Mouse (Mus musculus) frontal cortex, postnatal 14 days (tissue): ENCODE measurements around the gene Lim2.
A peak's percentile ranks its signal among the peaks of the same experiment; 100 is the strongest.

ENCODE experiments used
- DNase-seq, 2 experiments: peaks; one replicate each; pipeline ENCODE4 v3.0.0; 2022; ENCODE audit warnings: low spot score in 2 of 2

The Lim2 gene

GRCm38 (mm10) chr7:43443917-43444293 lies 16.4 kb downstream of the Lim2 start, which contains the start of the genes Etfb and Gm45233:
Gene Etfb (plus strand): TSS chr7:43444083.
Gene Gm45233 (plus strand): TSS chr7:43444128.
- DNase-seq, result peak; percentile 91 to 94

GRCm38 (mm10) chr7:43447801-43448200 lies 20.3 kb downstream of the Lim2 start:
- DNase-seq, result no peak

- DNase-seq, result no peak
Measured at GRCm38 (mm10) chr7:43448246-43448645, 20.8 kb downstream of the Lim2 start.

- no peak for DNase-seq
Measured at GRCm38 (mm10) chr7:43449811-43450210, 22.3 kb downstream of the Lim2 start.

GRCm38 (mm10) chr7:43451726-43452125 lies 24.3 kb downstream of the Lim2 start:
- no peak for DNase-seq

- no peak for DNase-seq
Measured at GRCm38 (mm10) chr7:43452609-43453008, 25.1 kb downstream of the Lim2 start.

- DNase-seq, result no peak
Measured at GRCm38 (mm10) chr7:43453599-43454355, 26.3 kb downstream of the Lim2 start.

- DNase-seq, result no peak
Measured at GRCm38 (mm10) chr7:43454371-43454770, 26.9 kb downstream of the Lim2 start.

- no peak for DNase-seq
Measured at GRCm38 (mm10) chr7:43462851-43463250, 35.4 kb downstream of the Lim2 start, which contains the start of gene Vsig10l. Gene Vsig10l (plus strand): TSS chr7:43463151.

GRCm38 (mm10) chr7:43463976-43464375 lies 36.5 kb downstream of the Lim2 start:
- DNase-seq, result no peak

GRCm38 (mm10) chr7:43464864-43465343 lies 37.4 kb downstream of the Lim2 start:
- DNase-seq, result no peak

- peak; percentile 77 to 85 for DNase-seq
Measured at GRCm38 (mm10) chr7:43465344-43466098, 38.1 kb downstream of the Lim2 start.

- DNase-seq, result peak; percentile 65 to 72
Measured at GRCm38 (mm10) chr7:43466099-43466694, 38.7 kb downstream of the Lim2 start.

GRCm38 (mm10) chr7:43470373-43470772 lies 42.9 kb downstream of the Lim2 start:
- no peak for DNase-seq

GRCm38 (mm10) chr7:43475706-43476105 lies 48.2 kb downstream of the Lim2 start:
- DNase-seq, result no peak

- DNase-seq, result no peak
Measured at GRCm38 (mm10) chr7:43476376-43476775, 48.9 kb downstream of the Lim2 start.

- DNase-seq, result no peak
Measured at GRCm38 (mm10) chr7:43481191-43481590, 53.7 kb downstream of the Lim2 start.

GRCm38 (mm10) chr7:43482090-43482716 lies 54.7 kb downstream of the Lim2 start:
- DNase-seq, result no peak

GRCm38 (mm10) chr7:43483236-43483635 lies 55.8 kb downstream of the Lim2 start:
- no peak for DNase-seq
